Mouse (Mus musculus) cerebellum, postnatal 36 days (tissue): ENCODE measurements around the gene 4930435E12Rik.
"Not testable (repeated sequence)": the region's sequence is repeated elsewhere in the genome, so short reads cannot be mapped to it uniquely, and the experiment has no call there.

ENCODE experiments used
- DNase-seq, 2 experiments: peaks; one replicate each; pipeline ENCODE4 v3.0.0; 2021 to 2022; ENCODE audit warnings: mixed read lengths in 2 of 2

4930435E12Rik gene

GRCm38 (mm10) chr16:38828649-38829048 is at the start of gene 4930435E12Rik:
Gene 4930435E12Rik (minus strand): TSS chr16:38828749.
- no peak for DNase-seq

GRCm38 (mm10) chr16:38874481-38874880 is 45.9 kb upstream of the 4930435E12Rik start:
- no peak for DNase-seq

DNA sequence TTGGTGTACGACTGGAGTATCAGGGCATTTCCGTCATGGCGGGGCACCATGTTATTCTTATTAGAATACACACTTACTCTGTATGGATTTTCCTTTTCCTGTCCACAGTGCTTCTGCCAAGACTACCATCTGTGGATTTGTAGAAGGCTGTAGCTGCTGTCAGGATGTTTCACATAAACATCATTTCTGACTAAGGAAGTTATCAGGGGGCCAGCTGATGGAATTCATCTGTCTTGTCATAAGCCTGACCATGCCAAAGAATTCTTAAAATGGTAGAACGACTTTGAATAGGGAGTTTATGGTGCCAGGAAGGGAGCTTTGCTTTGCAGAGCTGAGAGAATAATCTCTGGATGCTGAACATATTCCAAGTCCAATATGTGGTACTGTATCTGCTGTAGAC is 44.7 kb upstream of the 4930435E12Rik start:
- DNase-seq = no peak

GRCm38 (mm10) chr16:38864358-38864757 is 35.8 kb upstream of the 4930435E12Rik start:
- no peak for DNase-seq

DNA sequence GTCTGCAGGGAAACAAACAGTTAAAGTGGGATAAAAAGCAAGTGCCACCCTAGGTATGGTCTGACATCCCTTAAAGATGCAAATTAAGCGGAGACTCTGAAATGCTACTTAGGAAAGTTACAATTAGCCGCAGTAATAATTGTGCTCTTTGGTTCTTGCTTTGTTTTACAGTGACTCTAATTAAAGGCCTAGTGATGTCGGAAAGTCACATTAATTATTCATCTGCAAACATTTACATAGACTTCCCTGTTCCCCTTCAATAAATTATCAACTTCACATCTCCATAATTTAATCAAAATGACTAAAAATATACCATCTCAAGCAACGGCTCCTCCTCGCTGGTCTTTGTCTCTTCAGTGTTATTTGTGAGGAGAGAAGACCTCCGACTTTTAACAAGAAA is 32.0 kb upstream of the 4930435E12Rik start:
- DNase-seq = no peak

DNA sequence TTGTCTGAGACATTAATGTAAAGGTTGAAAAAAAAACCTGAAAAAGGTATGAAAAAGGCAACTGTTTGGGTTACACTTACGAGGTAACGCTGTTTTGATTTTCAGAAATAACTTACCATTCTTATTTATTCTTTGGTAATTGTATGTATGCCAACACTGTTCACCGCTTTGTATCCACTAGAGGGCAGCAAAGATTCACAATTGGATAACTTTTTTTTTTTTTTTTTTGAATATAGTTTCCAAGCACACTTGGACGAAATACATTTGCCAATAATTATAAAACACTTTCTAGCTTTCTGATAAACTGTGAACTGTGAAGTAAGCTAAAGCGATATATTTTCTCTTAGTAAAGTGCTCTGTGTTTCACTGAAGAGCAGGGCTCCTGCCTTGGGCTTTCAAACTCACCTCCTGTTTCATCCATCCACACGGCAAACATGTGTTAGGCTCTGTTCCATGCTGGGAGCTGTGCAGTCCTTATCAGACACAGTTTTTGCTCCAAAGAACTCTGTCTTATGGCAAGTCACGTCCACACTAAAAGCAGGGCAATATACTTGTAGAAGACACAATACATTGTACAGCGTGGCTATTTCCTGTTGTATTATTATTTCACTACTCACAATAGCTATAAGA is 29.7 kb upstream of the 4930435E12Rik start:
- peak in 1 of 2 experiments; percentile 8 for DNase-seq

- DNase-seq = peak; percentile 31 to 34
These were observed 16.0 kb downstream of the 4930435E12Rik start for GRCm38 (mm10) chr16:38812521-38812920.

DNA sequence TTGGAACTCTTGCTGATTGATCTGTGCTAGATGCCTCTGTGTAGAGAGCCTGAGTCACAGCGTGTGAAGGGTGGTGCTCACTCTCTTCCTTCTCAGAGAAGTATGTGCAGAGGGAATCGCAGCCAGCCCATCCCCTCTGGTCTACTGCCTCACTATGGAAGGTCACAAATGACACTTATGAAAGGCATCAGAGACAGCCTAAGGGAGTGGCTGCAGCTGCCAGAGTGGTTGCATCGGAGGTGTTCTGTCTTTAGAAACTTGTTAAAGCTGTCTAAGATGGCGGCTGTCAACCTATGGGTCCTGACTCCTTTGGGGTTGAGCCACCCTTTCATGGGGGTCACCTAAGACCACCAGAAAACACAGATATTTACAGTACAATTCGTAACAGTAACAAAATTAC is 18.4 kb downstream of the 4930435E12Rik start:
- no peak for DNase-seq

DNA sequence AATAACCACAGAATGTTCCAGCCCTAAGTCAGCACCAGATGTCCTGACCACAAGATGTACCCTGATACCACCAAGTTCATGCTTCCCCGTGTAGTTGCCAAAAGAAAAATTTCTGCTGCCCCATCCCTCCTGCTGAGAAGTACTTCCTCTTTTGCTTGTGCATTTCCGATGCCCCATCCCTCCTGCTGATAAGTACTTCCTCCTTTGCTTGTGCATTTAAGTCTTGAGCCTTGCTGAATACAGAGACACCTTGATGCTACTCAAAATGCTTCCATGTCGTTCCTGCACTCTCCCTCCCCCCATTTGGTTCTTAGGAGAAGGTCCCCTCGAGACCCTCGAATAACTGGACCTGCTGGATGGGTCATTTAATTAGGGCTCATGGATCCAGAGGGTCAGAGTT is 20.8 kb downstream of the 4930435E12Rik start:
- not testable (repeated sequence) for DNase-seq

DNA sequence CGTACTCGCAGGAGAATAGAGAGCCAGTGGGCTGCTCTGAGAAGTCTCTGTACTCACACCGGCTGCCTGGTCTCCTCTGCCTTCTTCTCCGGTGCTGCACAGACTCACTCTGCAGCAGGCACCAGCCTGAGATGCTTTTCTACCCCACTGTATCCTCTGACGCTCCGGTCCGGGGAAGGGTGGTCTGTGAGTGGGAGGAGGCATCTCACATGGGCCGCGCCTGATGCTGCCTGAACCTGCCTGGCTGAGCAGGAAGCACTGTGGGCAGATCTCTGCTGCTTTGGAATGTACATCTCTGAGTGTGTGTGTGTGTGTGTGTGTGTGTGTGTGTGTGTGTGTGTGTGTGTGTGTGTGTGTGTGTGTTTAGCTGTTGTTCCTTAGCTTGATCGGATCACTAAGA is 28.5 kb downstream of the 4930435E12Rik start, which contains the start of gene Upk1b:
Gene Upk1b, minus strand, starts transcription at position 238 of the 400 bp plus-strand sequence.
- DNase-seq = no peak

- DNase-seq = no peak
These were observed 29.5 kb downstream of the 4930435E12Rik start for GRCm38 (mm10) chr16:38798957-38799450.

DNA sequence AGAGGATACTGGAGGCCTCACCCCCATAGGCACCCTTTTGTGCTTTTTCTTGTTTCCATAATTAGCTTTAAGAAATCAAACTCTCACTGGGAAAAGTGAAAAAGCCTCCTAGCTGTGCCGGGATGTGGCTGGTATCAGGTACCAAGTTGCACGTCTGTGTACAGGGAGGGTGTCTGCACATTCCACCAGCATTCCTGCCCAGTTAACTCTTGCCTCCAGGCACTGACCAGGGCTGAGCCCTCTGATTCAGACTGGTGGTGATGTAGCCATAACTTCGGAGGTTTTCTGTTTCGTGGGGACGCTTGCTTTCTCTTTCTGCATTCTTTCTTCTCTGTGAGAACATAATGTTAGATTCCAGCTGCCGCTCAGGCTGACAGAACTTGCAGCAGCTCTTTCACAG is 35.4 kb downstream of the 4930435E12Rik start:
- DNase-seq = no peak

GRCm38 (mm10) chr16:38789966-38790365 is 38.6 kb downstream of the 4930435E12Rik start:
- DNase-seq = no peak

- DNase-seq = no peak
These were observed 39.5 kb downstream of the 4930435E12Rik start for GRCm38 (mm10) chr16:38789016-38789415.

DNA sequence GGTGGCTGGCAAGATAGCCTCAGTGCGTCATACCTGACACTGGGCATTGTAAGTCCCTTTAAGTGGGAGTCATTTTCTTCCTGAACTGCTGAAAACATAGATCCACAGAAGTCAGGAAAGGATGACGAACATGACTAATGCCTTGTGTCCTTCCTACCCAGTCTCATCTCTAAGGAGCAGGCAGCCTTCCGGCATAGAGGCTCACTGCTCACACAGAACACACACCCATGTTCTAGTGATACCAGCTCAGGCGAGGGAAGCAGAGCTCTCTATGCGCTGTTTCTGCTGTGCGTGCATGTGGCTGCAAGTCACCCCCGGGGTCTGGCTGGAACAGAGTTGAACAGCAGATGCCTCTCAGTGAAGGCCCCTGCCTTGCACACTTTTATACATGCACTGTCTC is 43.2 kb downstream of the 4930435E12Rik start:
- no peak for DNase-seq

GRCm38 (mm10) chr16:38782524-38783067 is 46.0 kb downstream of the 4930435E12Rik start:
- DNase-seq = no peak

DNA sequence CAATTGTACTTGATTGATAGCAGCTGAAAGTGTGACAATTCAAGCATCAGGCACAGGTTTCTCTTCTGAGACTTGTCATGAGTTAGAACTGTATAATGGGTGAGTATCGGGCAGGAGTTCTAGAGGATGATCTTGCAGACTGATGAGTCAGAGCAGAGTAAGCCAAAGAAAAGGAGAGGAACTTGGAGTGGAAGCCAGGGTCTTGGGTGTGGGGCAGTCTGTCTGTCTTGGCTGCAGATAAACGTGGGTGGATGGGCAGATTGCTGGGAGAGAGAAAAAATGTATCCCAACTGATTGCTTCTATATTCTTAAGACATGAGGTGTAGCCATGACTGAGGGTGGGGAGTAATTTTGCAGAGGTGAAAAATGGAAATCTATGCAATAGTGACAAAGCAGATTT is 46.6 kb downstream of the 4930435E12Rik start:
- no peak for DNase-seq

- DNase-seq = no peak
These were observed 47.5 kb downstream of the 4930435E12Rik start for GRCm38 (mm10) chr16:38780960-38781572.

- DNase-seq = no peak
These were observed 52.2 kb downstream of the 4930435E12Rik start for GRCm38 (mm10) chr16:38776342-38776741.

DNA sequence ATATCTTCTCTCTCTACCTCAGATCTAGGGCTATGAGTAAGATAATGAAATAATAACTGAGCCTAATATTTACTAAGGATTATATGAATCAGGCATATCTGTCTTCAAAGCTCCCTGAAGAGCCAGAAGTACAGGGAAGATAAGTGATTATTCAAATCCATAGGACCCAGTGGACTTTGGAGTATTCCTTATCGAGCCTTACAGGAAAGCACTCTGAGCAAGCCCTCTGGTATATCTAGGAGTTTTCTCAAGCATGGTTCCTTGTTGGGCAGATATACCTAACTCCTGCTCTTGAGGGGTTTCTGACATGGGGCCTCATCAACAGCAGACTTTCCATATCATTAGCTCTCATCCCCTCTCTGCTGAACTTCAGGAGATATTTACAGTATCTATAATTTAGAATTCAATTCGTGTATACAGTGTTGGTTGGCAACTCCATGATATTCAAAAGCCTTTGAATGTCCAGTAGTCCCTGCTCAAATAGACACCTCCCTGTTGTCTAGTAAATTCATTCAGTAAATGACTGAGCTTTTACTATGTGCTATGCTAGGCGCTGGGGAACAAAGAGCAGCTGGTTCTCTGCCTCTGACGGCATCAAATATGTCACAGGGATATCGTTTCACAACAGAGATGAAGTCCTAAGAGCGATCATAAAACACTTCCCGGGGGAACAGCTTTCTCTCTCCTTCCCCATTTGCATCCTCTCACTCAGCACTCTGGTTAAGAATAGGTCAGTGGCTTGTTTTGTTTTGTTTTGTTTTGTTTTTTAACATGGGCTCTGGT is 53.4 kb downstream of the 4930435E12Rik start:
- DNase-seq = no peak

GRCm38 (mm10) chr16:38772906-38773496 is 55.5 kb downstream of the 4930435E12Rik start:
- DNase-seq = no peak

DNA sequence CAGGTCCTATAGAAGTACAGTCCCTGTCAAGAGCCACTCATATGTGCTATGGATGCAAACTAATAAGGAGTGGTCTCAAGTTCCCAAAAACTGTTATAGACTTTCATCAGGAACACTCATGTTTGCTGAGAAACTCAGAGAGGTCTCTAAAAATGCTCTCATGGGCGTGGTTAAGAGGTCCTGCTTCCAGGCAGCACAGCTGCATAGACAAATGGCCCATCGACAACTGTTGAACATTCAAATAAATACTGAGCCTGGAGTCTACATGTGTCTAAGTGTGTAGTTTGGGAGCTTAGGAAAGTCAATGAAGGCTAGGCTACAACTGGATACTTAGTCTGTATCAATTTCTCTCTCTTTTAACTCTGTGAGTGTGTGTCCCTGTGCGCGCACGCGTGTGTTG is 57.4 kb downstream of the 4930435E12Rik start:
- DNase-seq = no peak

DNA sequence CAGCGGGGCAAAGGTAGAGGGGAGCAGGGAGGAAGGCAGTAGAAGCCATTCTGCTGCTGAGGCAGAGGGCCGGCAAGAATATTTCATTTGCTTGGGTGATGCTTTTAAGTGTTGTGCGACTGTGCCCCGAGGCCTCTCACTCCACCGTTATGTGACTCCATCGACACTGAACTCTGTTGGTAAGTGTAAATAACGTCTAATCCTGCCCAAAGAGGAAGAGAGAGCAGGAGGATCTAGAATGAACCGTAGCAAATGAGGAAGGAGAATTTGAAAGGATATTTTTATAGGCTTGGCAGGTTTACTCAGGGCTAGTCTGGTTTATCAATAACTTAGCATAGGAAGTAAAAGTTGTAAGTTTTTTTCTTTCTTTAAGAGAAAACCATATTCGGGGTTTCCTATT is 59.0 kb downstream of the 4930435E12Rik start:
- DNase-seq = no peak
